Mouse (Mus musculus) stomach, postnatal 0 days (tissue): ENCODE data around the gene Nup210l. TPM values are rescaled to one million over a fixed set of nuclear protein-coding genes. Genes with fewer than 3 reads are reported as not detected.

ENCODE experiments used
- ATAC-seq: fragments of 200-750 bp; cut with Nextera tagmentation; 2 replicates; pipeline ENCODE4 v1.8.0; 2017; ENCODE audit not compliant: low FRiP score, low TSS enrichment
- DNase-seq: peaks from one replicate; pipeline ENCODE4 v3.0.0-alpha.2; 2016; ENCODE audit warnings: low spot score
- H3K27ac ChIP-seq: fragments of 300-500 bp; sonication (generic); replicated peaks from 2 replicates; pipeline ENCODE4 v1.5.1; 2014; ENCODE audit warnings: mild to moderate bottlenecking, control low read depth
- H3K27me3 ChIP-seq: fragments of 300-500 bp; sonication (generic); 2 replicates; pipeline ENCODE4 v1.6.1; 2014; ENCODE audit warnings: low read length; ENCODE audit not compliant: control insufficient read depth, insufficient read depth
- H3K36me3 ChIP-seq: fragments of 300-500 bp; sonication (generic); 2 replicates; pipeline ENCODE4 v1.6.1; 2014; ENCODE audit warnings: low read length, mixed read lengths; ENCODE audit not compliant: control insufficient read depth, insufficient read depth
- H3K4me1 ChIP-seq: fragments of 300-500 bp; sonication (generic); replicated peaks from 2 replicates; pipeline ENCODE4 v1.6.1; 2014; ENCODE audit warnings: antibody characterized with exemption; ENCODE audit not compliant: control insufficient read depth, insufficient read depth
- H3K4me2 ChIP-seq: fragments of 300-500 bp; sonication (generic); replicated peaks from 2 replicates; pipeline ENCODE4 v1.6.1; 2014; ENCODE audit warnings: low read depth, mild to moderate bottlenecking, control low read depth, moderate library complexity
- H3K4me3 ChIP-seq: fragments of 300-500 bp; sonication (generic); 2 replicates; pipeline ENCODE4 v1.5.1; 2014; ENCODE audit warnings: low read depth, low read length, control low read depth
- H3K9ac ChIP-seq: fragments of 300-500 bp; sonication (generic); 2 replicates; pipeline ENCODE4 v1.6.1; 2014; ENCODE audit warnings: mild to moderate bottlenecking, low read length, control low read depth, mixed read lengths
- H3K9me3 ChIP-seq: fragments of 300-500 bp; sonication (generic); 2 replicates; pipeline ENCODE4 v1.6.1; 2016; ENCODE audit warnings: low read length; ENCODE audit not compliant: control insufficient read depth
- CTCF ChIP-seq: IDR thresholded peaks from 2 replicates; pipeline ENCODE4 v1.5.1; 2016; ENCODE audit warnings: antibody characterized with exemption, low read depth, mild to moderate bottlenecking, moderate library complexity
- EP300 ChIP-seq: optimal IDR thresholded peaks from 2 replicates; pipeline ENCODE3; 2016; ENCODE audit warnings: antibody characterized with exemption
- WGBS: fragments of 180-500 bp; shearing (Covaris S2); extraction: QIAGEN DNeasy Blood & Tissue Kit; methylation state at CpG from one replicate; pipeline ENCODE4 v1.1.7; 2014; 5-methylcytosine and 5-hydroxymethylcytosine counted together
- polyA plus RNA-seq: library from polyadenylated mRNA; unstranded; fragments of >200 nt; fragmentation: Nextera tagmentation; extraction: Ambion mirVana; gene quantifications from 2 replicates; pipeline ENCODE4 v1.2.1, GENCODE M21; 2015

The Nup210l gene
- polyA plus RNA-seq: 0.05 and 0.06 TPM in 2 replicates

- no peaks in the 10 kb centered on the region for H3K27me3 ChIP-seq
- 83% methylated on average over 13 of the region's 13 CpGs for WGBS
- H3K4me1 ChIP-seq: no peaks in the 10 kb centered on the region
- ATAC-seq (no peak), DNase-seq (no peak)
- TF ChIP-seq EP300: no peak
- TF ChIP-seq CTCF: no peak
- no peak within 1 kb of the TSS for H3K9ac ChIP-seq
- no peak within 1 kb of the TSS for H3K4me3 ChIP-seq
- no peak within 1 kb of the TSS for H3K4me2 ChIP-seq
- no peaks in the 10 kb centered on the region for H3K36me3 ChIP-seq
- H3K9me3 ChIP-seq: no peaks in the 10 kb centered on the region
- H3K27ac ChIP-seq: no peak within 1 kb of the TSS
Measured at GRCm38 (mm10) chr3:90103938-90104337, at the start of gene Nup210l. TSS of gene Nup210l (plus strand) at chr3:90104132.

- TF ChIP-seq EP300: no peak
- no peak for TF ChIP-seq CTCF
- ATAC-seq: no peak
- WGBS: 87% methylated on average over 6 of the region's 6 CpGs
- H3K9me3 ChIP-seq: no peaks in the 10 kb centered on the region
- H3K27ac ChIP-seq: no peak overlapping the region
- no peak overlapping the region for H3K4me2 ChIP-seq
- no peak overlapping the region for H3K4me3 ChIP-seq
- H3K36me3 ChIP-seq: peaks cover 2% of the 10 kb centered on the region; the same call in 1 of the 2 replicates
- H3K4me1 ChIP-seq: no peaks in the 10 kb centered on the region
- no peaks in the 10 kb centered on the region for H3K27me3 ChIP-seq
- no peak for DNase-seq
- H3K9ac ChIP-seq: no peak overlapping the region
Measured at GRCm38 (mm10) chr3:90061549-90061948, 42.4 kb upstream of the Nup210l start.

GRCm38 (mm10) chr3:90062539-90062938 lies 41.4 kb upstream of the Nup210l start:
- Histone ChIP-seq H3K27ac (no peak overlapping the region), H3K9ac (no peak overlapping the region), H3K27me3 (no peaks in the 10 kb centered on the region), H3K4me1 (no peaks in the 10 kb centered on the region), H3K4me3 (no peak overlapping the region), H3K9me3 (no peaks in the 10 kb centered on the region), H3K36me3 (no peaks in the 10 kb centered on the region; the same call in 1 of the 2 replicates), H3K4me2 (no peak overlapping the region)
- no peak for DNase-seq
- WGBS: 60% methylated on average over 2 of the region's 2 CpGs
- TF ChIP-seq CTCF (no peak), EP300 (no peak)
- ATAC-seq: no peak

DNA sequence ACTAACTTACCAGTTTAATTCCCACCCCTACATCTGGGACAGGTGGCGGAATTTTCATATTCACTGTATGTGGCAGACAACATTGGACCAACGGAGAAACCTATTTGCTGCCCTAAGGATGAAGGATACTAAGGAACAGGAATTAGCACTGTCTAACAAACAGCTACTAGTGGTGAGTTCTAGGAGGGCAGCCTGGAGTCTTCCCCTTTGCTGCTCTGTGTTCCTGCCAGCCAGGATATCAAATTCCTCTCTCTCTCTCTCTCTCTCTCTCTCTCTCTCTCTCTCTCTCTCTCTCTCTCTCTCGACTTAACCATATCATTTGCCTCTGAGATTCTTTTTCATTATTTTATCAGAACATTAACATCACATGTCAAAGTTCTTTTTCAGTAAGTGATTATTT lies 39.5 kb upstream of the Nup210l start:
- Histone ChIP-seq H3K9me3 (no peaks in the 10 kb centered on the region), H3K36me3 (no peaks in the 10 kb centered on the region; the same call in 1 of the 2 replicates), H3K27ac (no peak overlapping the region), H3K4me1 (no peaks in the 10 kb centered on the region), H3K27me3 (no peaks in the 10 kb centered on the region), H3K9ac (no peak overlapping the region), H3K4me2 (no peak overlapping the region), H3K4me3 (no peak overlapping the region)
- 65% methylated on average over 3 of the region's 3 CpGs for WGBS
- DNase-seq (no peak), ATAC-seq (0 out of 2 replicates have a peak, but pooled peaks have one; percentile 31)
- no peak for TF ChIP-seq EP300
- no peak for TF ChIP-seq CTCF

DNA sequence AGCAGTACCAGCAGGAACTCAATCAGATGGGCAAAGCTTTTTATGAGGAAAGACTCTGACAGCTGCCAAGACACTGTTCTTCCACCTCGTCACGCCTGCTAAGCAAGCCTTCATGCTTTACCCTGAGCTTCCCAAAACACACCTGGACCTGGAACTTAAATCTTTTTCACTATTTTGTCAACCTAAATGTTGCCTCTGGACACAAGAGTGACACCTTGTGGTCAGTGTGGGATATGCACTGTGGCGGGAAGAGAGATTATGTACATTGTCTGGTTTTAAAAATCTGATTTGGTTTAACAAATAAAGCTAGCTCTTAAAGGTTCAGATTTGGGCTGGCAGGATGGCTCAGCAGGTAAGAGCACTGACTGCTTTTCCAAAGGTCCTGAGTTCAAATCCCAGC lies 38.4 kb upstream of the Nup210l start:
- Histone ChIP-seq H3K9ac (no peak overlapping the region), H3K4me2 (no peak overlapping the region), H3K27ac (no peak overlapping the region), H3K9me3 (no peaks in the 10 kb centered on the region), H3K4me3 (no peak overlapping the region), H3K4me1 (no peaks in the 10 kb centered on the region), H3K36me3 (no peaks in the 10 kb centered on the region; the same call in 1 of the 2 replicates), H3K27me3 (no peaks in the 10 kb centered on the region)
- peak; percentile 87 for TF ChIP-seq CTCF
- no peak for TF ChIP-seq EP300
- WGBS: 52% methylated on average over 3 of the region's 3 CpGs
- DNase-seq (peak; percentile 63), ATAC-seq (no peak)

DNA sequence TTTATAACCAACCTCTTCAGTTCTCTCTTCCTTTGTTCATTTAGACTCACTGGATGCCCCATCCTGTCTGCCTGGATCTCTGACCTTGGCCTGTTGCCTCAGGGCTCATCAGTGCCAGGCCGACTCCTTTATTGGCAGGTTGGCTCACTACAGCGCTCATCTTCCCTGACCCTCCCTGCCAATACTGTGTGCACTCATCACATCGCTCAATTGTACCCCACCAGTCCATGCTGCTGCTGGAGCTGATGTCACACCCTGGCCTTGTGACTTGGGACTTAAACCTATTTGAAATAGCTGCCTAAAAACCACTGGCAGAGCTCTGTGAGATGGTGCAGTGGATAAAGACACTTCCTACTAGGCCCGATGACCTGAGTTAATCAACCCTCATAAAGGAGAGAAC lies 36.1 kb upstream of the Nup210l start:
- no peak for TF ChIP-seq CTCF
- no peak for TF ChIP-seq EP300
- 88% methylated on average over 4 of the region's 4 CpGs for WGBS
- Histone ChIP-seq H3K27ac (no peak overlapping the region), H3K4me3 (no peak overlapping the region), H3K4me1 (no peaks in the 10 kb centered on the region), H3K9me3 (no peaks in the 10 kb centered on the region), H3K4me2 (no peak overlapping the region), H3K36me3 (no peaks in the 10 kb centered on the region; the same call in 1 of the 2 replicates), H3K9ac (no peak overlapping the region), H3K27me3 (no peaks in the 10 kb centered on the region)
- DNase-seq (no peak), ATAC-seq (no peak)
